1 mouse cellular context compared by ENCODE assay signal in genomic region chr8:111587545-111588094, GRCm38 (mm10).
A peak's percentile ranks its signal among the peaks of the same experiment; 100 is the strongest.
TF ChIP-seq lines count a peak whose summit lies in the region.

No protein-coding gene starts in this region.

TF ChIP-seq in MEL, 35 proteins besides CTCF, POLR2A, EP300 and RAD21 (continued from another document):
- TF ChIP-seq UBTF (IDR thresholded peaks at IDR 0.05; ENCODE audit: borderline replicate concordance, insufficient read depth, low read depth, low read length) = no peak
- TF ChIP-seq ZNF384 (IDR thresholded peaks at IDR 0.05; ENCODE audit: low read depth, low read length) = peak; percentile 59; the same call in 1 of the 2 replicates
- TF ChIP-seq BHLHE40 (IDR thresholded peaks at IDR 0.05; ENCODE audit: borderline replicate concordance, low read depth, low read length) = peak; percentile 85
- peak; percentile 92 for TF ChIP-seq ETS1 (IDR thresholded peaks at IDR 0.05; ENCODE audit: low read depth, low read length)
- peak; percentile 95 for TF ChIP-seq TCF12 (IDR thresholded peaks at IDR 0.05; ENCODE audit: low read depth, low read length)
- TF ChIP-seq TAL1 (IDR thresholded peaks at IDR 0.05; ENCODE audit: low read length) = peak; percentile 72
- TF ChIP-seq MEF2A (IDR thresholded peaks at IDR 0.05; ENCODE audit: extremely low read depth, insufficient replicate concordance, low read depth, low read length, poor library complexity, severe bottlenecking) = 0 out of 2 replicates have a peak, but pooled peaks have one; percentile 60
- TF ChIP-seq NRF1 (IDR thresholded peaks at IDR 0.05; ENCODE audit: insufficient read depth, low read depth, low read length, poor library complexity, severe bottlenecking) = no peak
- TF ChIP-seq USF2 (IDR thresholded peaks at IDR 0.05; ENCODE audit: borderline replicate concordance in 1 of 2, insufficient read depth in 1 of 2, low read depth in 1 of 2, low read length in 2 of 2) = no peak
- TF ChIP-seq POLR2AphosphoS2 (IDR thresholded peaks at IDR 0.05; ENCODE audit: low read length) = no peak
- peak; percentile 98 for TF ChIP-seq GATA1 (IDR thresholded peaks at IDR 0.05; ENCODE audit: low read depth, low read length)
- no peak; the same call in 1 of the 2 replicates for TF ChIP-seq MYB (IDR thresholded peaks at IDR 0.05; ENCODE audit: low read depth, low read length)
- TF ChIP-seq MAFK (IDR thresholded peaks at IDR 0.05; ENCODE audit: borderline replicate concordance, low read depth, low read length) = no peak
